Mouse (Mus musculus): ENCODE results near the gene Gas8.
A peak's percentile ranks its signal among the peaks of the same experiment; 100 is the strongest.
"Not testable (repeated sequence)": the region's sequence is repeated elsewhere in the genome, so short reads cannot be mapped to it uniquely, and the experiment has no call there.

Gas8 gene

GRCm38 (mm10) chr8:123514781-123515539 is 3.7 kb upstream of the Gas8 start, which contains the start of gene Dbndd1:
TSS of gene Dbndd1 (minus strand) at chr8:123515463.
- DNase-seq (ENCODE audit: low spot score in 2 of 2): peak; percentile 77 to 93

GRCm38 (mm10) chr8:123515540-123515897 is 3.1 kb upstream of the Gas8 start:
- DNase-seq (ENCODE audit: low spot score in 2 of 2): no peak

GRCm38 (mm10) chr8:123516596-123516995 is 2.0 kb upstream of the Gas8 start:
- DNase-seq (ENCODE audit: low spot score in 2 of 2): no peak

GRCm38 (mm10) chr8:123518172-123518571 is 462 bp upstream of the Gas8 start:
- no peak for DNase-seq (ENCODE audit: low spot score in 2 of 2)

GRCm38 (mm10) chr8:123520048-123520447 is 1.4 kb downstream of the Gas8 start:
- not testable (repeated sequence) for DNase-seq (ENCODE audit: low spot score in 2 of 2)

- no peak for DNase-seq (ENCODE audit: low spot score in 2 of 2)
These were observed 9.3 kb downstream of the Gas8 start for GRCm38 (mm10) chr8:123527720-123528489.

GRCm38 (mm10) chr8:123536242-123536989 is 17.8 kb downstream of the Gas8 start:
- no peak for DNase-seq (ENCODE audit: low spot score in 2 of 2)

GRCm38 (mm10) chr8:123536990-123537380 is 18.4 kb downstream of the Gas8 start:
- DNase-seq (ENCODE audit: low spot score in 2 of 2): no peak

- DNase-seq (ENCODE audit: low spot score in 2 of 2): peak in 1 of 2 experiments; percentile 29
These were observed 19.0 kb downstream of the Gas8 start for GRCm38 (mm10) chr8:123537641-123538040.

- not testable (repeated sequence) for DNase-seq (ENCODE audit: low spot score in 2 of 2)
These were observed 45.6 kb downstream of the Gas8 start for GRCm38 (mm10) chr8:123564221-123564620.

- DNase-seq (ENCODE audit: low spot score in 2 of 2): peak; percentile 4 to 14
These were observed 56.8 kb downstream of the Gas8 start for GRCm38 (mm10) chr8:123575386-123575785.

Data from thymus, postnatal 10 days (tissue).